Mouse (Mus musculus) erythroblast, embryonic 14.5 days (primary cell): Measurements from ENCODE around the gene Cyb5rl. TPM values are rescaled to one million over a fixed set of nuclear protein-coding genes. Genes with fewer than 3 reads are reported as not detected.

ENCODE experiments used
- H3K27me3 ChIP-seq: 2 replicates; pipeline ENCODE4 v1.6.1; 2012; ENCODE audit warnings: inconsistent platforms; ENCODE audit not compliant: control insufficient read depth
- H3K36me3 ChIP-seq: 2 replicates; pipeline ENCODE4 v1.6.1; 2012; ENCODE audit warnings: mild to moderate bottlenecking, inconsistent platforms; ENCODE audit not compliant: control insufficient read depth
- H3K4me1 ChIP-seq: 2 replicates; pipeline ENCODE4 v1.6.1; 2012; ENCODE audit warnings: inconsistent platforms; ENCODE audit not compliant: control insufficient read depth
- H3K4me3 ChIP-seq: replicated peaks from 2 replicates; pipeline ENCODE3; 2012; ENCODE audit warnings: moderate library complexity, mild to moderate bottlenecking, inconsistent platforms
- H3K9me3 ChIP-seq: 2 replicates; pipeline ENCODE4 v1.6.1; 2012; ENCODE audit warnings: low read length, inconsistent platforms, mixed read lengths; ENCODE audit not compliant: control insufficient read depth
- GATA1 ChIP-seq: IDR thresholded peaks from 2 replicates; pipeline ENCODE4 v1.6.1; 2012; ENCODE audit warnings: low read length, inconsistent platforms, mixed read lengths
- TAL1 ChIP-seq: IDR thresholded peaks from 3 replicates; pipeline ENCODE4 v1.6.1; 2012; ENCODE audit warnings: low read length, inconsistent platforms, mixed read lengths
- polyA plus RNA-seq: library from polyadenylated mRNA; stranded (reverse); fragments of >175 nt; gene quantifications from 2 replicates; pipeline ENCODE4 v1.2.3, GENCODE M21; 2012

Gene Cyb5rl
- polyA plus RNA-seq, 1 experiment: 0.04 TPM

DNA sequence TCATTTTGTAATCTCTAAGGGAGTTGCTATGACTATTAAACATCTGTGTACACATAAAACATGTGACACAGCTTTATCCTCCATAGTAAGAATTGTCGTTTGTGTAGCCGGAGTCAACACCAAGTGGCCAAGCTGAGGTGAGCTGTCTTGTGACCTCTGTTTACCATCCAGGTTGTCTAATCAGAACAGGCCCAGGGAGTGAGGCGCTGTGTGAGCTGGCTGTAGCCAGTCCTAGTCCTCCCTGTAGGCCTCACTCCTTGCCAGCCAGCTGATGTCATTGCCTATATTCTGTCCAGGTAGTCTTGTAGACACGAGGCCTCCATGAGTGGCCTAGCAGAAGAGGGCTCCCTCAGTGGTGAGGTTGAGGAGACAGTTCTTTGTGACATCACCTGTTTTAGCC is 31.1 kb upstream of the Cyb5rl start:
- no peaks in the 10 kb centered on the region for H3K9me3 ChIP-seq
- peaks cover 99% of the 10 kb centered on the region for H3K36me3 ChIP-seq
- H3K4me1 ChIP-seq: no peaks in the 10 kb centered on the region; the same call in none of the 2 replicates
- no peaks in the 10 kb centered on the region for H3K27me3 ChIP-seq
- H3K4me3 ChIP-seq: no peak overlapping the region
- no peak for TF ChIP-seq GATA1
- TF ChIP-seq TAL1: no peak

DNA sequence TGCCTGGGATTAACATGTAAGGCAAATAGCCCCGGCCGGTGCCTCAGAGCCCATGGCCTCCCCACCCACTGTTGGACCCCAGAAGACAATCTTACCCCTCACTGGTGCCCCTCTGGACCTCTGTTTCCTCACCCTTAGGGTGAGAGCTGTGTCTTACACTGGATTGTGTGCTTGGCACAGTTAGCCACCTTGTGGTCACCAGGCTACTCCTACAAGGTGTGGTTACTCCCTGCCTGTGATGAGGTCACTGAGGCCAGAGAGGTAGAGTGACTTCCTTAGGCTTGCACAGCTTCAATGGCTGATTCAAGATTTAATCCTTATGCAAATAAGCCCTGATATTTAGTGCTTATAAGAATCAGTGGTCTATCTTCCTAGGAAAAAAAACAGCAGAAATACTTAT is 29.8 kb upstream of the Cyb5rl start:
- no peak for TF ChIP-seq TAL1
- TF ChIP-seq GATA1: no peak
- Histone ChIP-seq H3K27me3 (no peaks in the 10 kb centered on the region), H3K4me3 (no peak overlapping the region), H3K9me3 (no peaks in the 10 kb centered on the region), H3K4me1 (no peaks in the 10 kb centered on the region), H3K36me3 (peaks cover 99% of the 10 kb centered on the region)

DNA sequence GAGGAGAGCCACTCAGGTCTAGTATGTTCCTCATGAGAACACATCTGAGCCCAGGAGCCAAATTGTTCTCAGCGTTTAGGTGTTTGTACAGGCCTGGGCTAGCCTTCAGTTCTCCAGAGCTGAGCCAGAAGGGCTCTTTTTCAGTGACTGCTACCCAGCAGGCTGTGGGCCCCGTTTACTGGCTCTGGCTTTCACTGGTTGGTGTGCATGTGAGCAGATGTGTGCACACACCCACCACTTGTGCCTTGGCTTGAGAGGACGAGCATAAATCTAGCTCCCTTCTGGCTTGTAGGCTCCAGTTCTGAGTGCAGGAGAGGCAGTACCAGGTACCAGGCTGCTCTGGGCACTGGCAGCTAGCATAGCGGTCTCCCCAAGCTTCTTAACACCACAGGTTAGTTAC is 28.5 kb upstream of the Cyb5rl start:
- TF ChIP-seq TAL1 (no peak), GATA1 (no peak)
- H3K27me3 ChIP-seq: no peaks in the 10 kb centered on the region
- H3K4me1 ChIP-seq: no peaks in the 10 kb centered on the region
- no peak overlapping the region for H3K4me3 ChIP-seq
- no peaks in the 10 kb centered on the region for H3K9me3 ChIP-seq
- H3K36me3 ChIP-seq: peaks cover 99% of the 10 kb centered on the region

DNA sequence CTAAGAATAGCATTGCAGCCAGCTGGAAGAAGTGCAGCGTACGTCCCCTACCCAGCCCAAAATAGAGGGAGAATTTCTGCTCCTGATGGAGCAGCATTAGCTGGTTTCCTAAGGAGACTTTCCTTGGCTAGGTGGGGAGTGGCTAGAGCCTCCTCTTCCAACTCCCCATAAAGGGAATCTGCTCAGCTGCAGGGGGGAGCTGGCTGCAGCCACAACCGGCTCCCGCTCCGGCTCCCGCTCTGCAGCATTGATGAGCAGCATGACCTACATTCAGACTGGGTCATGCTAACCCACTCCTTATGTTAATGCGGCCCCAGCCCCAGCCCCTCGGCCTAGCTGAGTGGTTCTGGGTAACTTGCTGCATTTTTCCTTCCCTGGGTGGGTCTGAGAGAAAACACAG is 27.5 kb upstream of the Cyb5rl start:
- Histone ChIP-seq H3K4me1 (no peaks in the 10 kb centered on the region), H3K9me3 (no peaks in the 10 kb centered on the region), H3K27me3 (no peaks in the 10 kb centered on the region), H3K36me3 (peaks cover 99% of the 10 kb centered on the region), H3K4me3 (no peak overlapping the region)
- TF ChIP-seq TAL1 (no peak), GATA1 (no peak)

DNA sequence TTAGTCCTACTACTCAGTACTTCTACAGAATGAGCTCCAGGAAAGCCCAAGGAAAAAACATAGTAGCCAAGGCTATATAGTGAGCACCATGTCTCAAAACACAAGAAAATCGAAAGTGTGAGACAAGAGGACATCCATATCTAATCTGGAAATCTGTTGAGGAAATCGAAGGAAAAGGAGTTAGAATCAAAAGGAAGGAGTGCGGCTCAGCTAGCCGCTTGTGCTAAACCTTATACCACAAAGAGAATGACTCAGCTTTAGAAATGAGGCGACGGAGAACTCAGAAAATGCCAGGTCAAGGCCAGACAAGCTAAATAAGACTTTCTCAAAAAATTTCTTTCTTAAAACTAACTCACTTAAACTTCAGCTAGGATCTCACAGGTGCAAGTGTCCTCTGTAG is 24.5 kb upstream of the Cyb5rl start:
- peaks cover 99% of the 10 kb centered on the region for H3K36me3 ChIP-seq

DNA sequence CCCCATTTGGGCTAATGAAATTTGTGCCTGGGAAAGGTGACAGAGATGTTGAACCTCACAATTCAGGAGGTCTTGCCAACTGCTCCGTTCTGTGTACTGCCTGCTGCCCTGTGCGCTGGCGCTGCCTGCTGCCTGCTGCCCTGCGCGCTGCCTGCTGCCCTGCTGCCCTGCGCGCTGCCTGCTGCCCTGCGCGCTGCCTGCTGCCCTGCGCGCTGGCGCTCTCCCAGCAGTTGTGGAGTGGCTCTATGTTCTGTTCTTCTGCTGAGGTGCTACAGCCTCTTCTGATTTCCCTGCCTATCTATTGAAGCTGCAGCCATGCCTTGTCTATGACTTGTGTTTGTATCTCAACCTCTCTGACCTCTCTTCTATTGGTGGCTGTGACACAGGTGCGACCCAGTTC is 21.6 kb upstream of the Cyb5rl start:
- Histone ChIP-seq H3K36me3 (peaks cover 94% of the 10 kb centered on the region), H3K27me3 (no peaks in the 10 kb centered on the region), H3K4me3 (no peak overlapping the region), H3K4me1 (no peaks in the 10 kb centered on the region), H3K9me3 (no peaks in the 10 kb centered on the region)
- TF ChIP-seq GATA1 (no peak), TAL1 (no peak)

More for the DNA sequence above, 24.5 kb upstream of the Cyb5rl start:
- H3K4me1 ChIP-seq: no peaks in the 10 kb centered on the region
- no peaks in the 10 kb centered on the region for H3K9me3 ChIP-seq
- no peaks in the 10 kb centered on the region for H3K27me3 ChIP-seq
- H3K4me3 ChIP-seq: no peak overlapping the region
- TF ChIP-seq TAL1: no peak
- TF ChIP-seq GATA1: no peak

DNA sequence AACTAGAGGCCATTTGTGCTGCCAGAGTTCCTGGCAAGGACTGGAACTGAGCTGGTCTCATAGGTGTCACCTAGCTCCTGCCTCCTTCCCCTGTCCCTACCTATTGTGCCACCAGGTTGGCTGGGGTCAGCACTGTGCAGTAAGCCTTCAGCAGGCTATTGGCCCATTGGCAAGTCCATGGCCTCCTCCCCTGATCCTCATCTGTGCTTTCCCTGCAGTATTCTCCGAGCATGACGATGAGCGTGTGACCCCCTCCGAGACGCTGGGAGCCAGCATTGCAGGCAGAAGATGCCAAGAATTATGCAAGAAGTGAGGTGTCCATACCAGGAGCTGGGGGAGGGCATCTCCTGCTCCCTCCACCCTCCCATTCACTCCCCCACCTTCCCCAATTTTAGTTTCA is 19.0 kb upstream of the Cyb5rl start:
- Histone ChIP-seq H3K4me1 (no peaks in the 10 kb centered on the region), H3K4me3 (no peak overlapping the region), H3K36me3 (peaks cover 68% of the 10 kb centered on the region), H3K9me3 (no peaks in the 10 kb centered on the region), H3K27me3 (no peaks in the 10 kb centered on the region)
- TF ChIP-seq GATA1: no peak
- no peak for TF ChIP-seq TAL1

DNA sequence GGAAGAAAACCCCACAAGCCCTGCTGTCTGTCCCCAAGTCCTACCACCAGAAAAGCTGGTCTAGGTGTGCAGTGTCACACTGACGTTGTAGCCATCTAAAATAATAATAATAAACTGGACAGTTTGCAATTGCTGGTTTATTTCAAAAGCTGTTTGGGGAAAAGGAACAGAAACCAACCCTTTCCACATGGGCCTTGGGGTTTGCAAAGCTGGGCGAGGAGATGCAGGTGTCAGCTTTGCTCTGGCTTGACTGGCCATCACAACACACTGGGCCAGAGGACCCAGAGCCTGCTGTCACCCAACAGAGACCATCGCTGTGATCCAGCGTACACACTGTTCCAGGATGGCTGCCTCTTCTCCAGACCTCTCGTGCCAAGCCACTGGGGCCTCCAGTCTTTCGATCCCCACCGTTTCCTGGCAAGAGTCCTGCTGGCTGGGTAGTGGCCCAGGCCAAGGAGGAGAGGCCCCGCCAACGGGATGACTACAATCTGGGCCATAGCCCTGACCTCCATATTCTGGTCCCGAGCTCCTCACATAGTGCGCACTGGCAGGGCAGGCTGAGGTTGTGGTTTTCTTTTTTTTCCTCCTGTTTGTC is 18.1 kb upstream of the Cyb5rl start:
- Histone ChIP-seq H3K27me3 (no peaks in the 10 kb centered on the region), H3K4me1 (no peaks in the 10 kb centered on the region), H3K9me3 (no peaks in the 10 kb centered on the region), H3K4me3 (no peak overlapping the region), H3K36me3 (peaks cover 60% of the 10 kb centered on the region)
- no peak for TF ChIP-seq GATA1
- TF ChIP-seq TAL1: no peak

DNA sequence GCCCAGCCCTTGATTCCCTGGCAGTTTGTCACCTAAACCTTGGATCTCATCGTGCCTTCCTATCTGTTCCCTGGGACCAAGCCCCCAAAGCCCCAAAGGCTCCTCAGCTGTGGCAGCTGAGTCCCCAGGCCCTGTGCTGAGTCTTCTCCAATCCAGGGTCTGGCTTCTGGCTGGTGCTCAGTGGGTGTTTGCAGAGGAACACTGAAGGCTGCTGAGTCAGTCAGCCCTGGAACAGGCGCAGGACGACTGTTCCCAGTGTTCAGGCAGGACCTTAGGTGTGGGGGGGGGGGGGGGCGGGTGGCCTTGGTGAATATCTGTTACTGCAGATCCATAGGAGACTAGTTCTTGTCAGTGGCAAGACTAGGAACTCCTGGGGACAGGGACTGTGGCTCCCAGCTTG is 14.9 kb upstream of the Cyb5rl start:
- Histone ChIP-seq H3K9me3 (no peaks in the 10 kb centered on the region), H3K27me3 (no peaks in the 10 kb centered on the region), H3K4me3 (no peak overlapping the region), H3K36me3 (peaks cover 48% of the 10 kb centered on the region), H3K4me1 (no peaks in the 10 kb centered on the region)
- TF ChIP-seq TAL1 (no peak), GATA1 (no peak)
